Mouse (Mus musculus): ENCODE results near the gene Entpd2.

Gene Entpd2

DNA sequence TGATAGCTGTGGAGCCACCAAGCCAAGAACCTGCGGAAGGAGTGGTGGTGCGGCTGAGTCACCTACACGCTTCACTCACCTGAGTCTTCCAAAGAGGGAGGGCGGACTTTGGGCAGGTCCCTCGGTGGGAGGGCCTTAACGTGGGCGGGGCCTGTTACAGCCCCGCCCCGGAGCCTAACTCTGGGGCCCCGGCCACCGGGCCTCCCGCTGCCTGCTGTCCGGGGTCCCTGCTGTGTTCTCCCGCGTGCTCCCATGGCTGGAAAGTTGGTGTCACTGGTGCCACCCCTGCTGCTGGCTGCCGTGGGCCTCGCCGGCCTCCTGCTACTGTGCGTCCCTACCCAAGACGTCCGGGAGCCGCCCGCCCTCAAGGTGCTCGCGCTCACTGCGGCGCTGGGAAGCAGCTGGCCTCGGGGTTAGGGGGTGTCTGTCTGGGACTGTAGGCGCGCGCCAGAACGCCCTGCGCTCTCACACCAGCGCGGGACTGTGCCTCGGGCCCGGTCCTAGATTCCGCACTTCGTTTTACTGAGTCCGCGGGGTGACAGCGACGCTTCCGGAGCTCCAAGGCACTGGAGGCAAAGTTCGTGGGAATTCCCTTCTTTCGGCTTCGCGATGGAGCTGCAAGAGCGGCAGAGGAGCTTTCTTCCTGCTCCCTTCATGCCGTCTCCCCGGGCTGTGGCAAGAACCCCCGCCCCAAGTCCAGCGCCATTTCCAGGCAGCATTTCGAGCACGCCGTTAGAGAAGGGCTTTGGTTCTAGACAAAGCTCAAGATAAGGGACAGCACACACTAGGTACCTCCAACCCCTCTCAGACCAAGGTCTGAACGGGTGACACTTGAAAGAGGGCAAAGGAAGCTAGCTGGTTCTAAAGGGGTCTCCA, at the start of gene Entpd2:
Entpd2 (plus strand) TSS at position 154 of the 876 bp plus-strand sequence.
- DNase-seq (ENCODE audit: low read depth, low spot score), result no peak

GRCm38 (mm10) chr2:25348162-25348561, 47.5 kb upstream of the Entpd2 start:
- no peak for DNase-seq (ENCODE audit: low read depth, low spot score)

GRCm38 (mm10) chr2:25349499-25349898, 46.2 kb upstream of the Entpd2 start:
- DNase-seq (ENCODE audit: low read depth, low spot score), result no peak

- DNase-seq (ENCODE audit: low read depth, low spot score), result no peak
These were observed 45.0 kb upstream of the Entpd2 start for GRCm38 (mm10) chr2:25350701-25351100.

DNA sequence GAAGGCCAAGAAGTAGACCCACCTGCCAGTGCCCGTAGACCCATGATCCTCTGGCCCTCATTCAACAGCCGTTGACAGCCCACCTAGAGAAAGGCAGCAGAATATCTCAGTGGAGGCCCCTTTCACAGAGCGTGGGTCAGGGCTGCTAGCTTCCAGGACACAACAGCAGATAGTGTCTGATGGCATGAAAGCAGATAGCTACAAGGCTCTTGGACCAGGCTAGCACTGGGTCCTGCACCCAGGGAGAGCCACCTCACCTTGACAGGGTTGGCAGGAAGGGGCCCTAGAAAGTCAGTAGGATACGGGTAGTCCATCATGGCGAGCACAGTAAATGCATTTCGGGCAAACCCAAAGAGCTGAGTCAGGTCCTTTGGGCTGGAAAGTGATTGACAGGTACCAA, 41.5 kb upstream of the Entpd2 start:
- DNase-seq (ENCODE audit: low read depth, low spot score), result no peak

DNA sequence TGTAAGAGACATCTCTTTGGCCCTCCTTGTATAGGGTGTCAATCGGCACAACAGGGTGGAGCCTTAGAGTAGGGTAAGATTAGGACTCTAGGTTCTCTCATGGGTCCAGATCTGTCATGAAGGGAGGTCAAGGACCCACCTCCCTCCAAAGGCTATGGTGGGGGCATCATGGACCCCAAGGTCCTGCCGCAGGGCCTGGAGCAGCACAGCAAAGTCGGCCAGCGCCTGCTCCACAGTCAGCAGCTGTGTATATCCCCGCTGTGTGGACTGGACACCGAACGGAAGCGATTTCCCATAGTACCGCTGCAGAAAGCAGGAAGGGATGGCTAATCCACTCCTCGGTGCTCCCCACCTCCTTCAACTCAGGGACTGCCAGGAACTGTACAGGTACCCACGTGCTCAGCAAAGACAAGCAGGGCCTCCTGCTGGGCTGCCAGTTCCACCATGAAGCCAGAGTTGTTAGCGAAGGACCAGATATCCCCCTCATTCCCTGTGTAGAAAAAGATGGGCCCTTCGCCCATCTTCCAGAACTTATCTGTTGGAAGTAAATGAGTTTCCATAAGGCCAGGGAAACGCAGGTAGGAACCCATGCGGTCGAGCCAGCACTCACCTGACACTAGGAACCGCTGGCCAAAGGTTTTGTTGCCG, 40.1 kb upstream of the Entpd2 start:
- no peak for DNase-seq (ENCODE audit: low read depth, low spot score)

DNA sequence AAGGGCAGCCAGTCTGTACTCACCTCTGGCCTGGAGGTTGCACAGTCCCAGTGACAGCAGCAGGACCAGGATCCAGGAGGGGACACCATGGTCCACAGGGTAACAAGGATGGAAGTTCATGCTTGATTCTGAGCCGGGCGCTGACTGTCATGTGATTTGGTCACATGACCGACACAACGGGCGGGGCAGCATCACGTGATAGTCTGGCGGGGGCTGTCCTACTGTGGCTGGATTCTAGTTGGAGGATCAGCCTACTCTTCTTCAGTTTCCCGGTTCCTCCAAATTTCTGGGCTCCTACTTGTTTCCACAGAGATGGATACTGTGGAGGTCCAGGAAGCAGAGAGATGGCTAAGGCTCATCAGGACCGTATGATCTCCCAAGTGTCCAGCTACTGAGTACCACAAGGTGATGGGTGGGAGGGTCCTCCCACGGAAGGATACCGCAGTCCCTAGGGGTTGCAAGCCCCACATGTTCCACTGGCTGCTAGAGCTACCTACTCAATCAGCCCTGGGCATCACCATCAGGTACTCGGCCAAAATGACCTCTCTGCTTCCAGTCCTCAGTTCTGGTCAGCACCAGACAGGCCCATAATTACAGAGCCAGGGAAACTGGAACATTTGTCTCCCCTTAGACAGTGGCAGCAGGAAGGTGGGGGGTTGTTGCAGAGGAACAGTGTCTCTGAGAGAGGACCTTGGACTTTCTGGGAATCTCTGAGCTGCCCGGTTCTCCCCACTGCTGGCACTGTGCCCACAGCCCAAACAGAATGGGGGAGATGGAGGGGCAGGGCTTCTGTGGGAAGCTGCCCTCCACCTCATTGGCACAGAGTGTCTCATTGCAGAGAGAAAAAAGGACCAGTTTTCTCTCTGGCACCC, 39.2 kb upstream of the Entpd2 start, which contains the start of gene Dpp7:
Dpp7 (minus strand) TSS at position 152 of the 872 bp plus-strand sequence.
- DNase-seq (ENCODE audit: low read depth, low spot score), result peak; percentile 81

DNA sequence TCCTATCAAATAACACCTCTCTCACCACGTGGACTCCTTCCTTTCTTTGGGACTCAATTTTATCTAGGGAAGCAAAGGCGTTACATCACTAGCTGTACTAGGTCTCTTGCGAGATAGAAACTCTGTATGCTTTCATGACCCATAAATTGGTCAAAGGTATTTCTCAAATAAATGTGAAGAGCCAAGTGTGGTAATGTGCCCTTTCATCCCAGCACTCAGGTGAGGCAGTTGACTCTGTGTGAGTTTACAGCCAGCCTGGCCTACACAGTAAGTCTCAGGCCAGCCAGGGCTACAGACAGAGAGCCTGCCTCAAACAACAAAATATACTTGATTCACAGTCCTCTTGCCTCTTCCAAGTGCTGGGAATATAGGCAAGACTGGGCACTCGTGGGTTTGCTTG, 35.8 kb upstream of the Entpd2 start:
- no peak for DNase-seq (ENCODE audit: low read depth, low spot score)

DNA sequence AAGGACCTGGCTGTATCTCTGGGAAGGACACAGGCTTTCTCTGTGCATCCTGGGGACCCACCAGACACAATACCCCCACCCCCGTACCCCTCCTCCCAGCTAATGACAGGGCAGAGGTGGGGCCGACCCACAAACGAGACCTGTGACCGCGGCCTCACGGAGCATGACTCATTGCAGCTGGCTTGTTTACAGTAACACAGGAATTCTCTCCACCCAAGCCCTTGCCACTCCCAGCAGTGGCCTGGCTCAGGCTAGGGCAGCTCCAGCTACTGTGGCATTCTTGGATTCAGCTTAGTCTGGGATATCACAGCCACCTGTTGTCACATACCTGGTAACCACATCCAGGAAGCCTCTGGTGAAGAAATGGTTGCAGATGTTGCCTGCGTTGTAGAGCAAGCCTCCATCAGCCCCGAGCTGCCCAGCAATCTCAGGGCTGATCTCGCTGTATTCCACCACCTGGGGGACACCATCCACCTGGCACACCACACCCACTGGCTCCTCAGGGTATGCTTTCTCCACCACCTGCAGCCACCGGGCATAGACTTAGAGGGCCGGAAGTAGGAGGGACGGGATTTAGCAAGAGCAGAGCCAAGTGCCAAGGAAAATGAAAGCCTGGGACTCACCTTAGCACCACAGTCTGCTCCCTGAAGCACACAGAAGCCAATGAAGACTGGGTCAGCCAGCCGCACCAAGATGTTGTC, 32.0 kb upstream of the Entpd2 start:
- DNase-seq (ENCODE audit: low read depth, low spot score), result no peak

DNA sequence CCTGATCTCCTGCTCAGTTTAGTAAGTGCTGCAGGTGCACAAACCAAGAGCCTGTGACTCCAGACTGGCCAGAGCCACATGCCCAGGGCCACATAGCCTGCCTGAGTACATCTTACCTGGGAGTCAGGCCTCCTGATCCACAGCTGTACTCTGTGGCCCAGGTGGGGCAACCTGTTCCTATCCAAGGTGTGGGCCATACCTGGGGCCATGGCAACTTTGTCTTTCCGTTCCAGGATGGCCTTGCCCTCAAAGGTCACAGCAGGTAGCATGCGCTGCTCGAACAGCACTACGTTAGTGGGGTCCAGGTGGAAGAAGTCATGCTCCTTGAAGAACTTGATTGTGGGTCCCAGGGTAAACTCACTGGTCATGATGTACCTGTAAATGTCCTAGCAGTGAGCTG, 31.4 kb upstream of the Entpd2 start:
- DNase-seq (ENCODE audit: low read depth, low spot score), result no peak

DNA sequence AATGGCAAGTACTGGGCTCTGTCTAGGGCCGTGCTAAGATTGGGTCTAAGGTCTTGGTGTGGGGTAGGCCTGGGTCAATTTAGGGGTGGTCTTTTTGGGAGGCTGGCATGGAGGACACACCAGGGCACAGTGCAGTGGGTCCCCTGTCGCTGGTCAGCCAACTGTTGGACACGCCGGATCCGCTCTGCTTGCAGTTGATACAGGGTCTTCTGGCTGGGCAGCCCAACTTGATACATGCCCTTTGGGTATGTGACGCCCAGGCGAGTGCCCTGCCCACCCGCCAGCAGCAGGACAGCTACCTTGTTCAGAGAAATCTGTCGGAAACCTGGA, 30.9 kb upstream of the Entpd2 start:
- no peak for DNase-seq (ENCODE audit: low read depth, low spot score)

- DNase-seq (ENCODE audit: low read depth, low spot score), result peak; percentile 62
These were observed 30.4 kb upstream of the Entpd2 start, which contains the start of gene Uap1l1 for GRCm38 (mm10) chr2:25365091-25365761. Uap1l1 (minus strand) TSS chr2:25365682.

DNA sequence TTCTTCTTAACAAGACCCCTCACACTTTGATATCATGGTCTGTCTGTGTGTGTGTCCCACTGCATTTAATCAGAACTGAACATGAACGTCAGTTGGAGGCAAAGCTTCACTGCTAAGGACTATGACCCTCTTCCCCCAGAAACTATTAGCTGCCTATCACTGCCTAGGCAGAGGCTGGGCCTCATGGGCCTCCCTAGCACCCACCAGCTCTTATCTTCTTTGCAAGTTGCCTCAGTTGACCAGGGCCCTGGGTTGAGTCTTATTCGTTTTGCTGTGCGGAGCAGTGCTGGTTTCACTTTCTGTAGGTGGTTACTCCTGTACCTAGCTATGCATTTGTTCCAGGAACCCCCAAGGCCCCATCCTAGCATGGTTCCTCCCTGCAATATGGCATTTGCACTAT, 25.7 kb upstream of the Entpd2 start:
- DNase-seq (ENCODE audit: low read depth, low spot score), result no peak

DNA sequence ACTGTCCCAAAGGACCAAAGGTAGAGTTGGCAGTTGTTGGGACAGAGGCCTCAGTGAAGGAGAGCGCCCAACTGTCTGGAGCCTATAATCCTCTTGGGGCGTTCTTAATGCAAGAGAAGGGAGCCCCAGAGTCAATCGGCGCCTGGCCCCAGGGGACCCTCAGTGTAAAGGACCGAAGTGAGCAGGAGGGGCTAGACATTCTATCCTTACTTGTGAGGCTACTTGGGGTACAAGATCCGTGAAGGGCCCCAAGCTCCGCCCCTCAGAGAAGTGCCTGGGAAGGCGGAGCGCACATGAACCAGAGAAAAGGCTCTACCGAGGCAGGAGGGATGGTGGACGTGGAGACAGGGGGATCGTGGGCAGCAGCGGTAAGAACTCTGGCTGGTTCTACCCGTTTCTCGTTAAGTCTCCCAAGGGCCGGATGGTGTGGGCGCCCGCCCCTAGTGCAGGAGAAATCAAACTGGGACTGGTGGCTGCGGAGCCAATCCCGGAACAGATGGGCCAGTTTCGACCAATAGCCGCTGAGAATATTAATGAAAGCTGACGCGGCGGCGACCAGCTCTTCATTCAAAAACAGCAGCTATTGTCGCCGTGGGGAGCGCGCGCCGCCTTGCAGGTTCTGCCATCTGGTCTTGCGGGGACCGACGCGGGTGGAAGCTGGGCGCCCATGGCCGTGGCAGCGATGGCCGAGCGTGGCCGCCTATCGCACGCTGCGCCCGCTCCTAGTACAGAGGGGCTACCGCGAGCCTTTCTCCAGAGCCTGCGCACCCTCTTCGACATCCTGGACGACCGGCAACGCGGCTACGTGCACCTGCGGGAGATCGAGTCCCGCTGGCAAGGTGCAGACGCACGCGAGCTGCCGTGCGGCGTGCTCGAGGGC, 23.7 kb upstream of the Entpd2 start, which contains the start of gene Sapcd2:
Sapcd2 (plus strand) TSS at position 558 of the 880 bp plus-strand sequence.
- peak; percentile 91 for DNase-seq (ENCODE audit: low read depth, low spot score)

DNA sequence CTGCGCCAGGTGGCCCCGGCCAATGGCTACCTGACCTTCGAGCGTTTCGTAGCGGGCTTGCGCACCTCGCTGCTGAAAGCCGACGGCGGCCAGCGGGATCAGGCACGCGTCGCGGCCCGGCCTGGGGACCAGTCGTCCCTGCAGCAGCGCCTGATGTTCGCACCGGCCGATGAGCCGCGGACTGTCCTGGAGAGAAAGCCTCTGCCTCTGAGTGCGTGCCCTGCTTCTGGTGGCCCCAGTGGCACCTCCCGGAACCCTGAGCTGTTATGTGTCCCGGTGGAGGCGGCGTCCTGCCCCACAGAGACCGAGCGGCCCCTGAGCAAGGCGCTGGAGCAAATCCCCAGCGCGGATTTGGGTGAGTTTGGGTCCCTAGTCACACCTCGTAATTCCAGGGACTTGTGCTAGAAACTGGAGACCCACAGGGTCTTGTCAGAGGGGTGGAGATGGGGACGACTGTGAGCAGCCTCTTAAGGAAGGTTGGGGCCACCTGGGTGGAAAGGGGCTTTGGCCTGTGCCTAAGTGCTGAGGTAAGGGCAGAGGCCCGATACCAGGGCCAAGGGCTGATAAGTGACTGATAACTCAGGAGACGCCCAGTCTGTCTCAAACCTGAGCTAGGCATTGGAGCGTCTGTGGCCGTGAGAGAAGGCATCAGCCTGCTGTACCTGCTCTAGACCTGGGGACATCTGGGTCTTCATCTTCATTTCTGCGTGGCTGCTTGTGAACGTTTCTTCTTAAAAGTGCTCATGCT, 22.9 kb upstream of the Entpd2 start:
- no peak for DNase-seq (ENCODE audit: low read depth, low spot score)

- no peak for DNase-seq (ENCODE audit: low read depth, low spot score)
These were observed 22.2 kb upstream of the Entpd2 start for GRCm38 (mm10) chr2:25373431-25373830.

DNA sequence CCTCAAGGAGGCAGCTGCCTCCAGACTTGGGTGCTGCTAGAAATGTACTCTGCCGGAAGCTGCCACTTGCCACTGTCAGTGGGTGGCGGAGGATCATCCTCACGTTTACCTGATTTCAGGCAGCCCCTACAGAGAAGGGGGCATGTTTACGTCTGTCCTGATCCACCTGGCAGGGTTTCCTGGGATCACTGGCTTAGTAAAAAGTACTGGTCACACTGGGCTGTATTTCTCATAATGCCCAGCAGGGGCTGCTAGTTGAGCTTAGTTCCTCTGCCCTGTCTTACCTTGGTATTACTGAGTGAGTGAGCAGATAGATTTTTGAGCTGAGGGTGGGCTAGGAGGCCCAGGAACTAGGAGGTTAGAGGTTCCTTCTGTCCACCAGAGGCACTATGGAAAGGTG, 19.1 kb upstream of the Entpd2 start:
- DNase-seq (ENCODE audit: low read depth, low spot score), result peak; percentile 48

DNA sequence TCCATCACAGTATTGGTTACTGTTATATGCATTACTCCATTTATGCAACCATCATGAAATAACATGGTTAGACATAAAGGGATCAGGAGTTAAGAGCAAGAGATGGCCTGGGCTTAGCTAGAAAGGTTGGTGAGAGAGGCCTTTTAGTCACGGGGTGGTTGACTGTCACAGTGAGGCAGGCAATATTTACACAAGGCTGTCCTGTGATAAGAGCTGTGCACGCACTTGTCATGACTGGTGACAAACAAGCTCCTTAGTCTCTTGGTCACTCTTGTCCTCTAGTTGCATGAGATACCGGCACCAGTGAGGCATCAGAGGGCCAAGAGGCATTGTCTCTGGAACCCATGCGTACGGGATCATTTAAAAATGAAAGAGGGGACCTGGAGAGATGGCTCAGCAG, 11.2 kb upstream of the Entpd2 start:
- DNase-seq (ENCODE audit: low read depth, low spot score), result no peak

- no peak for DNase-seq (ENCODE audit: low read depth, low spot score)
These were observed 4.4 kb upstream of the Entpd2 start for GRCm38 (mm10) chr2:25391266-25391665.
